8 mouse cellular contexts compared by ENCODE assay signal in the genomic region with DNA sequence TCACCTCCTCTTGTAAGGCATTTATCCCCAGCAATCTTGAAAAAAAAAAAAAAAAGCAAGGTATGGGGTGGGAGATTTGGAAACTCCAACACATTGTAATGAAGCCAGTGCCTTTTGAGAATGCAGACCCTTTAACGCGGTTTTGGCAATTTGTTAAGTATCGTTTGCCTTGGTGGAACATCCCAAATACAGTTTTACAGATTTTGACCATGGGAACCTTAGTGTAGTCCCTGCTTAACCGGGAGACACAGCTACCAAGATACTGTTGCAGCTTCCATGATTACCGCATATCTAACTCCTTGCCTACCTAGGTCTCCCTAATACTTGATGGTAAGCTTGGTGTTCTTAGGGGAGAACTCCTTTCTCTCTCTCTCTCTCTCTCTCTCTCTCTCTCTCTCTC. TPM values are rescaled to one million over a fixed set of nuclear protein-coding genes. Genes with fewer than 3 reads are reported as not detected.
DNase-seq lines count a peak whose midpoint lies in the region; ATAC-seq lines count a peak whose summit lies in the region.

No protein-coding gene starts in this region.

- no peak for DNase-seq in lung, adult 18-20 months
- DNase-seq in embryonic facial prominence, embryonic 14.5 days (ENCODE audit: low spot score): no peak
- DNase-seq in spleen, postnatal 14 days (ENCODE audit: low spot score in 2 of 2): no peak
- no peak for DNase-seq in cerebellum, adult 8-10 months
- DNase-seq in kidney, postnatal 4 days: no peak

- peak overlapping the region; percentile 92 for H3K9ac ChIP-seq in lung, embryonic 15.5 days
- H3K9ac ChIP-seq in embryonic facial prominence, embryonic 14.5 days (ENCODE audit: low read depth, low read length): peak overlapping the region; percentile 97
- H3K9ac ChIP-seq in intestine, embryonic 16.5 days (ENCODE audit: low read depth, low read length): peak overlapping the region; percentile 98
- peak overlapping the region; percentile 88 for H3K9ac ChIP-seq in neural tube, embryonic 13.5 days

- no peak overlapping the region for H3K27ac ChIP-seq in lung, embryonic 15.5 days
- no peak overlapping the region for H3K27ac ChIP-seq in embryonic facial prominence, embryonic 14.5 days (replicated peaks; ENCODE audit: low read depth, low read length)
- H3K27ac ChIP-seq in intestine, embryonic 16.5 days (ENCODE audit: low read length): no peak overlapping the region
- H3K27ac ChIP-seq in neural tube, embryonic 13.5 days (replicated peaks): no peak overlapping the region

- H3K4me1 ChIP-seq in lung, embryonic 15.5 days: peaks cover 7% of the 10 kb centered on the region
- peaks cover 4% of the 10 kb centered on the region; the same call in 1 of the 2 replicates for H3K4me1 ChIP-seq in embryonic facial prominence, embryonic 14.5 days (ENCODE audit: control insufficient read depth, insufficient read depth, low read length)
- peaks cover 5% of the 10 kb centered on the region; the same call in 1 of the 2 replicates for H3K4me1 ChIP-seq in intestine, embryonic 16.5 days (ENCODE audit: control insufficient read depth, insufficient read depth, low read length)
- H3K4me1 ChIP-seq in neural tube, embryonic 13.5 days (replicated peaks): peaks cover 17% of the 10 kb centered on the region

- peak overlapping the region; percentile 89 for H3K4me2 ChIP-seq in lung, embryonic 15.5 days
- H3K4me2 ChIP-seq in embryonic facial prominence, embryonic 14.5 days (ENCODE audit: low read depth, low read length): peak overlapping the region; percentile 67
- H3K4me2 ChIP-seq in intestine, embryonic 16.5 days (ENCODE audit: low read depth, low read length): peak overlapping the region; percentile 75
- H3K4me2 ChIP-seq in neural tube, embryonic 13.5 days: peak overlapping the region; percentile 78

- no peak for ATAC-seq in lung, embryonic 15.5 days (ENCODE audit: borderline replicate concordance, extremely low read depth, low FRiP score, low TSS enrichment)
- ATAC-seq in embryonic facial prominence, embryonic 14.5 days (ENCODE audit: low read depth): no peak
- ATAC-seq in intestine, embryonic 16.5 days: no peak
- no peak for ATAC-seq in neural tube, embryonic 13.5 days (ENCODE audit: low read depth)

- H3K9me3 ChIP-seq in lung, embryonic 15.5 days: no peaks in the 10 kb centered on the region
- no peaks in the 10 kb centered on the region for H3K9me3 ChIP-seq in embryonic facial prominence, embryonic 14.5 days (ENCODE audit: control insufficient read depth, low read length)
- no peaks in the 10 kb centered on the region for H3K9me3 ChIP-seq in intestine, embryonic 16.5 days (ENCODE audit: control insufficient read depth, low read length)
- no peaks in the 10 kb centered on the region for H3K9me3 ChIP-seq in neural tube, embryonic 13.5 days

- peaks cover 14% of the 10 kb centered on the region for H3K36me3 ChIP-seq in lung, embryonic 15.5 days
- H3K36me3 ChIP-seq in embryonic facial prominence, embryonic 14.5 days (ENCODE audit: control insufficient read depth, insufficient read depth, low read length): peaks cover 30% of the 10 kb centered on the region
- no peaks in the 10 kb centered on the region for H3K36me3 ChIP-seq in intestine, embryonic 16.5 days (ENCODE audit: control insufficient read depth, insufficient read depth, low read length)
- peaks cover 29% of the 10 kb centered on the region for H3K36me3 ChIP-seq in neural tube, embryonic 13.5 days

- no peaks in the 10 kb centered on the region for H3K27me3 ChIP-seq in lung, embryonic 15.5 days
- H3K27me3 ChIP-seq in embryonic facial prominence, embryonic 14.5 days (replicated peaks; ENCODE audit: control insufficient read depth, insufficient read depth, low read length): no peaks in the 10 kb centered on the region
- H3K27me3 ChIP-seq in intestine, embryonic 16.5 days (replicated peaks; ENCODE audit: control insufficient read depth, insufficient read depth, low read length): no peaks in the 10 kb centered on the region
- H3K27me3 ChIP-seq in neural tube, embryonic 13.5 days: no peaks in the 10 kb centered on the region

- H3K4me3 ChIP-seq in lung, embryonic 15.5 days: peak overlapping the region; percentile 87
- peak overlapping the region; percentile 92 for H3K4me3 ChIP-seq in embryonic facial prominence, embryonic 14.5 days (ENCODE audit: low read depth, low read length)
- H3K4me3 ChIP-seq in intestine, embryonic 16.5 days (ENCODE audit: low read length): peak overlapping the region; percentile 99
- peak overlapping the region; percentile 96 for H3K4me3 ChIP-seq in neural tube, embryonic 13.5 days

- WGBS in lung, embryonic 15.5 days: 16% methylated on average over 5 of the region's 5 CpGs
- WGBS in embryonic facial prominence, embryonic 14.5 days: 19% methylated on average over 5 of the region's 5 CpGs
- 13% methylated on average over 5 of the region's 5 CpGs for WGBS in intestine, embryonic 16.5 days
- WGBS in neural tube, embryonic 13.5 days: 24% methylated on average over 5 of the region's 5 CpGs

RNA-seq across cellular contexts. Expression of a gene that starts 0.7 kb away (rescaled TPM):
- 27.3 and 29.3 TPM in 2 replicates for polyA plus RNA-seq in lung, embryonic 15.5 days (2015; fragmentation: Nextera tagmentation; extraction: Ambion mirVana)
- polyA plus RNA-seq in embryonic facial prominence, embryonic 14.5 days (2014; fragmentation: Nextera tagmentation; extraction: Ambion mirVana): 24.6 and 24.7 TPM in 2 replicates
- 19.0 and 20.5 TPM in 2 replicates for polyA plus RNA-seq in intestine, embryonic 16.5 days (2015; fragmentation: Nextera tagmentation; extraction: Ambion mirVana)
- polyA plus RNA-seq in neural tube, embryonic 13.5 days (2015; fragmentation: Nextera tagmentation; extraction: Ambion mirVana): 31.4 and 35.5 TPM in 2 replicates

RNA-seq across cellular contexts. Expression of a gene that starts 38.4 kb away (rescaled TPM):
- 34.8 and 39.0 TPM in 2 replicates for polyA plus RNA-seq in lung, embryonic 15.5 days (2015; fragmentation: Nextera tagmentation; extraction: Ambion mirVana)
- 42.9 and 44.6 TPM in 2 replicates for polyA plus RNA-seq in embryonic facial prominence, embryonic 14.5 days (2014; fragmentation: Nextera tagmentation; extraction: Ambion mirVana)
- polyA plus RNA-seq in intestine, embryonic 16.5 days (2015; fragmentation: Nextera tagmentation; extraction: Ambion mirVana): 37.6 and 41.2 TPM in 2 replicates
- 65.1 and 67.4 TPM in 2 replicates for polyA plus RNA-seq in neural tube, embryonic 13.5 days (2015; fragmentation: Nextera tagmentation; extraction: Ambion mirVana)

RNA-seq across cellular contexts. Expression of a gene that starts 40.9 kb away (rescaled TPM):
- 89.4 and 90.3 TPM in 2 replicates for polyA plus RNA-seq in lung, embryonic 15.5 days (2015; fragmentation: Nextera tagmentation; extraction: Ambion mirVana)
- polyA plus RNA-seq in embryonic facial prominence, embryonic 14.5 days (2014; fragmentation: Nextera tagmentation; extraction: Ambion mirVana): 97.2 and 102 TPM in 2 replicates
- 78.7 and 82.8 TPM in 2 replicates for polyA plus RNA-seq in intestine, embryonic 16.5 days (2015; fragmentation: Nextera tagmentation; extraction: Ambion mirVana)
- 79.7 and 84.0 TPM in 2 replicates for polyA plus RNA-seq in neural tube, embryonic 13.5 days (2015; fragmentation: Nextera tagmentation; extraction: Ambion mirVana)

RNA-seq across cellular contexts. Expression of a gene that starts 50.7 kb away (rescaled TPM):
- 39.7 and 42.9 TPM in 2 replicates for polyA plus RNA-seq in lung, embryonic 15.5 days (2015; fragmentation: Nextera tagmentation; extraction: Ambion mirVana)
- polyA plus RNA-seq in embryonic facial prominence, embryonic 14.5 days (2014; fragmentation: Nextera tagmentation; extraction: Ambion mirVana): 29.9 and 31.5 TPM in 2 replicates
- polyA plus RNA-seq in intestine, embryonic 16.5 days (2015; fragmentation: Nextera tagmentation; extraction: Ambion mirVana): 32.3 and 38.6 TPM in 2 replicates
- polyA plus RNA-seq in neural tube, embryonic 13.5 days (2015; fragmentation: Nextera tagmentation; extraction: Ambion mirVana): 24.7 and 25.4 TPM in 2 replicates
